Mouse (Mus musculus) layer of hippocampus, adult 9-10 months (tissue): ENCODE measurements around the gene Vim.
"Not testable (repeated sequence)": the region's sequence is repeated elsewhere in the genome, so short reads cannot be mapped to it uniquely, and the experiment has no call there.

Experiments used
- DNase-seq: peaks from one replicate; pipeline ENCODE4 v3.0.0; 2022; ENCODE audit warnings: low spot score

The Vim gene

DNA sequence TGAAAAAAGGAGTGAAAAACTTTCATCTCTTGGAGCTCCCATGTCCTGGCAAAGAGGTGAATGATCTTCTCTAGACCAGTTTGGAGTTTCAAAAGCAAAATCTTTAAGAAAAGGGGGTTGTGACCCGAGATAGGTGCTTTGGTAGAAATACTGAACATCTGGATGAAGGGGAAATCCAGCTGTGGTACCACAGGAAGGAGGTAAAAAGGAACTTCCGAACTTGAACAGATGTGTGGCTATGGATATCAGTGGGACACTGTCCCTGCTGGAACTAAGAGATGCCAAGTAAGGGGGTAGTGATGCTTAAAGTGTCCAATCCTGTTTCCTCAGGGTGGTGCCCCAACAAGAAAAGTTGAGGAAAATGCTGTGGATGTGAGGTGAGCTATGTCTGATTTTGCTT, 3.6 kb upstream of the Vim start:
- DNase-seq = no peak

- DNase-seq = no peak
Measured at GRCm38 (mm10) chr2:13572101-13572553, 1.6 kb upstream of the Vim start.

DNA sequence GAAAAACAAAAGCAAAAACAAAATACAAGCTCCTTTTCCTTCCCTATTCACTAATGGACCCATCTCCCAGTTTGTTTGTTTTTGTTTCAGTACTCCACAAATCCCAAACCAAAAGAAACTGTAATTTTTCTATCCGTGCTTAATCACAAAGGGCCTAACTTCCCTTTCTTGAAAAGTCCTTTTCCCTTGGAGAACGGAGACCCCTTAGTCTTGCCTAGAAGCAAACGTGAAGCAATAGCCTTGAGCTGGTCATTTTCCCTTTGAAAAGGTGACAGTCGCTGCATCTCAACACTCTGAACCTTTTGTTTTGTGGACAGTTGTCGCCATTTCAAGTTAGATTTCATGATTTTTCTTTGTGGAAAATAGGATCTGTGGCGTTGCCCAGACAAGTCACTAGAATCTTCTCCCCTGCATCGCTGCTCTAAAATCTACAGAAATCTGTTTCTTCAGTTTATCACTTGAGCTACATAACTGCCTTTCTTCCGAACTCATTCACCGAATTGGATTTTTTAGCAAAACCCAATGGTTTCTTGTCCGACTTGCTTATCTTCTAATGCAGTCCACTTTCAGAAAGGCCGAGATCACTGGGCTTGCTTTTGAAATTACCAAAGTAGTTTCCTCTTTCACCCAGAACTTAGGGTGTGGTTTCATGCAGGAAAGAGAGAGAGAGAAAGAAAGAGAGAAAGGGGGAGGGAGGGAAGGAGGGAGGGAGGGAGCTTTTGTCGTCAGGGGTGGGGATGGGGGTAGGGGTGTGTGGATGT, 900 bp upstream of the Vim start:
- no peak for DNase-seq

GRCm38 (mm10) chr2:13574066-13574800, 506 bp downstream of the Vim start:
- DNase-seq = no peak

DNA sequence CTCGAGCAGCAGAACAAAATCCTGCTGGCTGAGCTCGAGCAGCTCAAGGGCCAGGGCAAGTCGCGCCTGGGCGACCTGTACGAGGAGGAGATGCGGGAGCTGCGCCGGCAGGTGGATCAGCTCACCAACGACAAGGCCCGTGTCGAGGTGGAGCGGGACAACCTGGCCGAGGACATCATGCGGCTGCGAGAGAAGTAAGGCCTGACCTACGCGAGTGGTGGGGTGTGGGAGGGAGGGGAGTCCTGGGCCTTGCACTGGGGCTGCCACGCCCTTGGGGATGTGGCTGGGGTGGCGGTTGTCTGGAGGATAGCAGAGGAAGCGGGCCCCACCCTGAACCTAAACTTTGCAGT, 1.0 kb downstream of the Vim start:
- DNase-seq = no peak

DNA sequence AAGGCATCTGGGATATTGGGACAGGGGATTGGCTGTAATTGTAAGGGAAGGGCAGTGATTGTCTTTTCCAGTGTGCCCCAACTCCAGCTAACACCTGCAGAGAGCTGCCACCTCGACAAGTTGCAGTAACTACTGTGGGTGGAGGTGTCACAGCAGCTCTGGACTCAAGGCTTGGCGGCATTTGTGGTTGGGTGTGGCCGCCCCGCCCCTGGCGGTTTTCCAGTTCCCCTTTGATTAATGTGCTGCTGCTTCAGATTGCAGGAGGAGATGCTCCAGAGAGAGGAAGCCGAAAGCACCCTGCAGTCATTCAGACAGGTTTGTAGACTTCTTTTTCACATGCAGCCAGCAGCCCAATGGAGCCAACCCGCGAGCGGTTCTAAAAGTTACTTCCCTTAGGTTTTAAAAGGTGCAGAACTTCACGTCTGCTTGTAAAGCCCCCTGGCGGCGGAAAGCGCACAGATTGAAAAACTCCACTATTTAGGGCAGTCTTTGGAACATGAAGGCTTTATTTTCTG, 1.6 kb downstream of the Vim start:
- DNase-seq = peak; percentile 71

DNA sequence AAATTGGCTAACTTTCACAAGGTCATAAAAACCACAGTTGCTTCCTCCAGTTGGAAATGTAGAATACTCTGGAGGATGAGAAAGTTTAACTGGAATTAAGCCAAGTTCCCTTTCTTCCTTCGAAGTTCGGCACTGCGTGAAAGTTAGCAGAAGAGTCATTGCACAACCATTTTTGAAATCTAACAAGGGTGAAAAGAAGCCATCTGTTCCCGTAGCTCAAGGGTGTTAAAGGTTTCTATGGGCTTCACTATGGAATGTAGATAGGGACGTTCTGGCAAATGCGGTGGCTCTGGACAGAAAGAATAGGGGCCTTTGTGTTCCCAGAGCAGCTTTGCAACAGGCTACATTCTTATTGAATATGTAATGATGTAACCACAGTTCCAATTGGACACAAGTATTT, 2.2 kb downstream of the Vim start:
- no peak for DNase-seq

- no peak for DNase-seq
Measured at GRCm38 (mm10) chr2:13577399-13577798, 3.7 kb downstream of the Vim start.

DNA sequence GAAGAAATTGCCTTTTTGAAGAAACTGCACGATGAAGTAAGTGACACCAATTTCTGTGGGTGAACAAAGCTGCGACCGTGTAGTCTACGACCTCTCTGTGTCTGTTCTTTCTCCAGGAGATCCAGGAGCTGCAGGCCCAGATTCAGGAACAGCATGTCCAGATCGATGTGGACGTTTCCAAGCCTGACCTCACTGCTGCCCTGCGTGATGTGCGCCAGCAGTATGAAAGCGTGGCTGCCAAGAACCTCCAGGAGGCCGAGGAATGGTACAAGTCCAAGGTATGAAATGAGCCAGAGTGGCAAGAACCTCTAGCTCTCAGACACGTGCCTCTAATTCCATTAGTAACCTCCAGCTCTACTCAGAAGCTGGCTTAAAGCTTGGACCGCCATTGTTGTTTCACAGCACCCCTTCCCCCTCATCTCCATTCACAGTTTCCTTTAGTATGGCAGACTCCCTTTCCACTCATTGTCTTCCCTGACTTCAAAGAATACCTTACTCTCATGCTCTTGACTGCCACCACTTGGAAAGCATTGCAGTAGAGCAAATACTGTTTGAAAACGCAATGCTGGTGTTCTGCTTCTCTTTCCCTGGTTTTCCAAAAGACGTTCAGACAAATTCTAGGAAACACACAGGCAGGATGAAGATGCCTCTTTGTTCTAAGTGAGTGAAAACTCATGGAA, 4.9 kb downstream of the Vim start:
- DNase-seq = no peak

GRCm38 (mm10) chr2:13579315-13579714, 5.6 kb downstream of the Vim start:
- no peak for DNase-seq

- no peak for DNase-seq
Measured at GRCm38 (mm10) chr2:13579991-13580390, 6.3 kb downstream of the Vim start.

- DNase-seq = no peak
Measured at GRCm38 (mm10) chr2:13582184-13582583, 8.5 kb downstream of the Vim start.

DNA sequence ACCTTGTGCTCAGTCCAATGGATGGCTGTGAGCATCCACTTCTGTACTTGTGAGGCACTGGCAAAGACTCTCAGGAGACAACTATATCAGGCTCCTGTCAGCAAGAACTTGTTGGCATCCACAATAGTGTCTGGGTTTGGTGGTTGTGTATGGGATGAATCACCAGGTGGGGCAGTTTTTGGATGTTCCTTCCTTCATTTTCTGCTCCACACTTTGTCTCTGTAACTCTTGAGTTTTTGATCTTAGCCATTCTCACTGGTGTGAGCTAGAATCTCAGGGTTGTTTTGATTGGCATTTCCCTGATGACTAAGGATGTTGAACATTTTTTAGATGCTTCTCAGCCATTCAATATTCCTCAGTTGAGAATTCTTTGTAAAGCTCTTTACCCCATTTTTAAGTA, 10.0 kb downstream of the Vim start:
- not testable (repeated sequence) for DNase-seq

DNA sequence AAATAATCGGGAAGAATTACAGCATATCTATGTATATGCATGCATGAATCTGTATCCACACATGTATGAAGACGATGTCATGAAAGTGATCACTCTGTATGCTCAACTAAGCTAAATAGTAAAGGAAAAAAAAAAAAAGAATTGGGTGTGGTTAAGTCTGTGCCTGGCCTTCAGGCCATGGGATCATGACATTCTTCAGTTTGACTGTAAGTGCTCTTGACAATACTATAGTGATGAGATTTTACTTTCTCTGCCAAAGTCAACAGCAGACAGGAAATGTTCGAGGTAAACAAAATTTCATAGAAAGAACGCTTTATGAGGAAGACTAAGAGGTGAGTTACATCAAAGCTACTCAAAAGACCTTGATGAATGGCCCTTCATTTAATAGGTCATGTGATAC, 19.6 kb downstream of the Vim start:
- DNase-seq = no peak

GRCm38 (mm10) chr2:13596965-13597656, 23.4 kb downstream of the Vim start:
- no peak for DNase-seq

GRCm38 (mm10) chr2:13598166-13598565, 24.4 kb downstream of the Vim start:
- no peak for DNase-seq

- no peak for DNase-seq
Measured at GRCm38 (mm10) chr2:13603093-13603492, 29.4 kb downstream of the Vim start.

- not testable (repeated sequence) for DNase-seq
Measured at GRCm38 (mm10) chr2:13603636-13604035, 29.9 kb downstream of the Vim start.

DNA sequence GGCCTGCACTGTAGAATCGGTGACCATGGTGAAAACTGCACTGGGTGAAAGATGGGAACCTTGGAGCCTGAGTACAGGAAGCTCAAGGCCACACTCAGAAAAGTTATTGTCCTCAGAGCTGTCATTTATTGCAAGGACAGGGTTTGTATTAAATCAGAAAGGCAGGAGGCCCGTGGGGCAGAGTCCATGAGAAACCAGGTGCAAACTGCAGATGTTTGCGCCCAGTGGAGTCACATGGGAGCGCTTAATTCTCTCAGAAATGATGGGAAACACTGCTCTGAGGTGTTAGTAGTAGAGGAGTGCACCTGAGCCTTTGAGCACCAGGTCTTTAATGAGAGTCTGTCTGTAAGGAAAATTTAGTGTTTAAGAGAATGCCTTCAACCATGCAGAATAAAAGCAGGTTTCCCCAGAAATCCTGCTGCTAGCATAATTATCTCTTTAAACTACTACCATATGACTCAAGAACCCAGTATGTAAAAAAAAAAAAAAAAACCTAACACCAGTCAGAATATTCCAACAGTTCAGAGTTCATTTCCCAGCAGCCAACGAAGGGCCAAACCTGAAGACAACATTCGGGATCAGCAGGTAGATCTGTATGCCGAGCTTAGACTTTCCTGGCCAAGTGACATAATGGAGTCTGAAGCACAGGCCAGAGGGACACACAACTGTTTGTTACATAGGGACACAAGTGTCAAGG, 56.6 kb downstream of the Vim start:
- DNase-seq = no peak
